Mouse (Mus musculus): Measurements from ENCODE around the gene D930020B18Rik. TPM values are rescaled to one million over a fixed set of nuclear protein-coding genes. Genes with fewer than 3 reads are reported as not detected.

The D930020B18Rik gene
- 0.23 and 0.62 TPM in 2 replicates for polyA plus RNA-seq (2012; rRNA removed)

GRCm38 (mm10) chr10:121641272-121642053 is at the start of gene D930020B18Rik:
TSS of gene D930020B18Rik (plus strand) at chr10:121641588.
- H3K4me1 ChIP-seq (ENCODE audit: control insufficient read depth, insufficient read depth, insufficient read length, low read length) = no peaks in the 10 kb centered on the region; the same call in none of the 2 replicates
- TF ChIP-seq CTCF (IDR thresholded peaks at IDR 0.05; ENCODE audit: extremely low read depth, insufficient read length, insufficient replicate concordance, low read depth, low read length) = no peak
- TF ChIP-seq POLR2A (IDR thresholded peaks at IDR 0.05; ENCODE audit: low read depth, low read length) = no peak

GRCm38 (mm10) chr10:121596580-121596979 is 44.8 kb upstream of the D930020B18Rik start:
- H3K27me3 ChIP-seq (ENCODE audit: control insufficient read depth, insufficient read depth, low read length) = no peaks in the 10 kb centered on the region
- H3K4me1 ChIP-seq (ENCODE audit: control insufficient read depth, insufficient read depth, insufficient read length, low read length) = no peaks in the 10 kb centered on the region
- H3K27ac ChIP-seq (ENCODE audit: insufficient read depth, low read depth, low read length) = no peak overlapping the region
- WGBS = 70% methylated on average over 9 of the region's 9 CpGs
- TF ChIP-seq CTCF (IDR thresholded peaks at IDR 0.05; ENCODE audit: extremely low read depth, insufficient read length, insufficient replicate concordance, low read depth, low read length) (no peak), POLR2A (IDR thresholded peaks at IDR 0.05; ENCODE audit: low read depth, low read length) (no peak)
- H3K36me3 ChIP-seq (ENCODE audit: control insufficient read depth, insufficient read depth, low read length) = peaks cover 40% of the 10 kb centered on the region
- H3K4me3 ChIP-seq (ENCODE audit: low read depth, low read length) = no peak overlapping the region

More at GRCm38 (mm10) chr10:121641272-121642053, at the start of gene D930020B18Rik:
- Histone ChIP-seq H3K27me3 (ENCODE audit: control insufficient read depth, insufficient read depth, low read length) (peaks cover 22% of the 10 kb centered on the region), H3K27ac (ENCODE audit: insufficient read depth, low read depth, low read length) (no peak within 1 kb of the TSS), H3K36me3 (ENCODE audit: control insufficient read depth, insufficient read depth, low read length) (no peaks in the 10 kb centered on the region), H3K4me3 (ENCODE audit: low read depth, low read length) (peak within 1 kb of the TSS; percentile 80)
- under 1% methylated on average over 69 of the region's 69 CpGs for WGBS

- Histone ChIP-seq H3K4me1 (ENCODE audit: control insufficient read depth, insufficient read depth, insufficient read length, low read length) (peaks cover 6% of the 10 kb centered on the region), H3K27me3 (ENCODE audit: control insufficient read depth, insufficient read depth, low read length) (no peaks in the 10 kb centered on the region), H3K27ac (ENCODE audit: insufficient read depth, low read depth, low read length) (no peak overlapping the region), H3K36me3 (ENCODE audit: control insufficient read depth, insufficient read depth, low read length) (peaks cover 60% of the 10 kb centered on the region), H3K4me3 (ENCODE audit: low read depth, low read length) (no peak overlapping the region)
- no peak for TF ChIP-seq POLR2A (IDR thresholded peaks at IDR 0.05; ENCODE audit: low read depth, low read length)
- WGBS = 74% methylated on average over 6 of the region's 6 CpGs
These were observed 40.1 kb upstream of the D930020B18Rik start for GRCm38 (mm10) chr10:121601272-121601671.

GRCm38 (mm10) chr10:121603556-121603955 is 37.8 kb upstream of the D930020B18Rik start:
- 84% methylated on average over 4 of the region's 4 CpGs for WGBS

GRCm38 (mm10) chr10:121604632-121605344 is 36.6 kb upstream of the D930020B18Rik start:
- Histone ChIP-seq H3K4me3 (ENCODE audit: low read depth, low read length) (no peak overlapping the region), H3K36me3 (ENCODE audit: control insufficient read depth, insufficient read depth, low read length) (peaks cover 71% of the 10 kb centered on the region), H3K4me1 (ENCODE audit: control insufficient read depth, insufficient read depth, insufficient read length, low read length) (peaks cover 6% of the 10 kb centered on the region), H3K27me3 (ENCODE audit: control insufficient read depth, insufficient read depth, low read length) (no peaks in the 10 kb centered on the region), H3K27ac (ENCODE audit: insufficient read depth, low read depth, low read length) (peak overlapping the region; percentile 80)
- no peak for TF ChIP-seq CTCF (IDR thresholded peaks at IDR 0.05; ENCODE audit: extremely low read depth, insufficient read length, insufficient replicate concordance, low read depth, low read length)
- TF ChIP-seq POLR2A (IDR thresholded peaks at IDR 0.05; ENCODE audit: low read depth, low read length) = no peak
- WGBS = 64% methylated on average over 13 of the region's 13 CpGs

More at GRCm38 (mm10) chr10:121603556-121603955, 37.8 kb upstream of the D930020B18Rik start:
- Histone ChIP-seq H3K4me1 (ENCODE audit: control insufficient read depth, insufficient read depth, insufficient read length, low read length) (peaks cover 6% of the 10 kb centered on the region), H3K4me3 (ENCODE audit: low read depth, low read length) (no peak overlapping the region), H3K27me3 (ENCODE audit: control insufficient read depth, insufficient read depth, low read length) (no peaks in the 10 kb centered on the region), H3K36me3 (ENCODE audit: control insufficient read depth, insufficient read depth, low read length) (peaks cover 74% of the 10 kb centered on the region), H3K27ac (ENCODE audit: insufficient read depth, low read depth, low read length) (peak overlapping the region; percentile 80; the same call in 1 of the 2 replicates)
- TF ChIP-seq POLR2A (IDR thresholded peaks at IDR 0.05; ENCODE audit: low read depth, low read length) = no peak
- no peak for TF ChIP-seq CTCF (IDR thresholded peaks at IDR 0.05; ENCODE audit: extremely low read depth, insufficient read length, insufficient replicate concordance, low read depth, low read length)

GRCm38 (mm10) chr10:121608177-121608576 is 33.2 kb upstream of the D930020B18Rik start:
- Histone ChIP-seq H3K4me3 (ENCODE audit: low read depth, low read length) (no peak overlapping the region), H3K36me3 (ENCODE audit: control insufficient read depth, insufficient read depth, low read length) (peaks cover 66% of the 10 kb centered on the region), H3K27me3 (ENCODE audit: control insufficient read depth, insufficient read depth, low read length) (no peaks in the 10 kb centered on the region), H3K4me1 (ENCODE audit: control insufficient read depth, insufficient read depth, insufficient read length, low read length) (peaks cover 6% of the 10 kb centered on the region), H3K27ac (ENCODE audit: insufficient read depth, low read depth, low read length) (no peak overlapping the region)
- TF ChIP-seq POLR2A (IDR thresholded peaks at IDR 0.05; ENCODE audit: low read depth, low read length) (no peak), CTCF (IDR thresholded peaks at IDR 0.05; ENCODE audit: extremely low read depth, insufficient read length, insufficient replicate concordance, low read depth, low read length) (no peak)
- 92% methylated on average over 10 of the region's 10 CpGs for WGBS

- Histone ChIP-seq H3K4me1 (ENCODE audit: control insufficient read depth, insufficient read depth, insufficient read length, low read length) (no peaks in the 10 kb centered on the region), H3K27me3 (ENCODE audit: control insufficient read depth, insufficient read depth, low read length) (no peaks in the 10 kb centered on the region), H3K4me3 (ENCODE audit: low read depth, low read length) (no peak overlapping the region), H3K27ac (ENCODE audit: insufficient read depth, low read depth, low read length) (no peak overlapping the region), H3K36me3 (ENCODE audit: control insufficient read depth, insufficient read depth, low read length) (peaks cover 68% of the 10 kb centered on the region)
- TF ChIP-seq POLR2A (IDR thresholded peaks at IDR 0.05; ENCODE audit: low read depth, low read length) (no peak), CTCF (IDR thresholded peaks at IDR 0.05; ENCODE audit: extremely low read depth, insufficient read length, insufficient replicate concordance, low read depth, low read length) (no peak)
- 90% methylated on average over 10 of the region's 10 CpGs for WGBS
These were observed 29.8 kb upstream of the D930020B18Rik start for GRCm38 (mm10) chr10:121611587-121611986.
